In genomic region chr4:46374455-46374854, GRCm38 (mm10) we compare ENCODE assay signal across 8 mouse cellular contexts. TPM values are rescaled to one million over a fixed set of nuclear protein-coding genes. Genes with fewer than 3 reads are reported as not detected.
A peak's percentile ranks its signal among the peaks of the same experiment; 100 is the strongest.
DNase-seq lines count a peak whose midpoint lies in the region; ATAC-seq and TF ChIP-seq lines count a peak whose summit lies in the region.

No protein-coding gene starts in this region.

- H3K4me3 ChIP-seq in bone marrow macrophage, adult 2 months (ENCODE audit: insufficient read depth, low read length) = no peak overlapping the region
- peak overlapping the region; percentile 21 to 36 for H3K4me3 ChIP-seq in heart, embryonic 14.5 days (ENCODE audit: control insufficient read depth in 1 of 2, insufficient read depth in 1 of 2, low read depth in 1 of 2, low read length in 2 of 2)
- peak overlapping the region; percentile 24 for H3K4me3 ChIP-seq in limb, embryonic 11.5 days (ENCODE audit: low read depth, low read length)
- H3K4me3 ChIP-seq in midbrain, postnatal 0 days (ENCODE audit: low read depth, low read length) = peak overlapping the region; percentile 34

- peak overlapping the region; percentile 80 for H3K4me2 ChIP-seq in heart, embryonic 14.5 days (ENCODE audit: low read length)
- peak overlapping the region; percentile 52 for H3K4me2 ChIP-seq in limb, embryonic 11.5 days (ENCODE audit: low read depth, severe bottlenecking)
- peak overlapping the region; percentile 56 for H3K4me2 ChIP-seq in midbrain, postnatal 0 days (ENCODE audit: low read depth, low read length, poor library complexity, severe bottlenecking)

- peaks cover 33% of the 10 kb centered on the region for H3K36me3 ChIP-seq in heart, embryonic 14.5 days (ENCODE audit: control insufficient read depth, insufficient read depth, low read length)
- H3K36me3 ChIP-seq in limb, embryonic 11.5 days (ENCODE audit: control insufficient read depth, insufficient read depth, low read length) = peaks cover 7% of the 10 kb centered on the region; the same call in 1 of the 2 replicates
- H3K36me3 ChIP-seq in midbrain, postnatal 0 days (ENCODE audit: insufficient read depth, low read length) = peaks cover 17% of the 10 kb centered on the region

- no peak for ATAC-seq in heart, embryonic 14.5 days (ENCODE audit: insufficient number of reproducible peaks, insufficient read depth, low FRiP score, low read depth)
- ATAC-seq in limb, embryonic 11.5 days (ENCODE audit: insufficient number of reproducible peaks, low FRiP score, low TSS enrichment, low read depth) = no peak
- 0 out of 2 replicates have a peak, but pooled peaks have one; percentile 27 for ATAC-seq in midbrain, postnatal 0 days (ENCODE audit: low FRiP score)

- H3K27me3 ChIP-seq in heart, embryonic 14.5 days (ENCODE audit: control insufficient read depth, insufficient read depth, low read length) = no peaks in the 10 kb centered on the region
- no peaks in the 10 kb centered on the region for H3K27me3 ChIP-seq in limb, embryonic 11.5 days (ENCODE audit: control insufficient read depth, insufficient read depth, low read length)
- H3K27me3 ChIP-seq in midbrain, postnatal 0 days (ENCODE audit: insufficient read depth, low read length) = no peaks in the 10 kb centered on the region

- TF ChIP-seq POLR2A in bone marrow macrophage, adult 2 months (IDR thresholded peaks at IDR 0.05; ENCODE audit: borderline replicate concordance, low read depth, low read length) = no peak

- peak; percentile 39 to 43 for DNase-seq in cerebellum, adult 18-20 months
- DNase-seq in cerebellum, adult 11-12 months = no peak
- DNase-seq in 416B (ENCODE audit: low read depth) = peak; percentile 66
- DNase-seq in limb, embryonic 11.5 days (ENCODE audit: low spot score) = no peak
- no peak for DNase-seq in midbrain, postnatal 0 days (ENCODE audit: low spot score)
- DNase-seq in right cerebral cortex, postnatal 25 days = no peak

- H3K9me3 ChIP-seq in heart, embryonic 14.5 days (ENCODE audit: control insufficient read depth, low read length) = no peaks in the 10 kb centered on the region
- no peaks in the 10 kb centered on the region for H3K9me3 ChIP-seq in limb, embryonic 11.5 days (ENCODE audit: control insufficient read depth, low read length)
- H3K9me3 ChIP-seq in midbrain, postnatal 0 days (ENCODE audit: low read length) = no peaks in the 10 kb centered on the region

- no peak overlapping the region for H3K27ac ChIP-seq in bone marrow macrophage, adult 2 months (ENCODE audit: insufficient read depth, low read depth, low read length)
- no peak overlapping the region for H3K27ac ChIP-seq in heart, embryonic 14.5 days (replicated peaks in 1 of 2; ENCODE audit: control insufficient read depth in 1 of 2, insufficient read depth in 1 of 2, low read depth in 2 of 2, low read length in 2 of 2)
- H3K27ac ChIP-seq in limb, embryonic 11.5 days (replicated peaks; ENCODE audit: low read depth, low read length) = no peak overlapping the region
- no peak overlapping the region for H3K27ac ChIP-seq in midbrain, postnatal 0 days (ENCODE audit: low read depth, low read length)

- peaks cover 14% of the 10 kb centered on the region for H3K4me1 ChIP-seq in bone marrow macrophage, adult 2 months (ENCODE audit: control insufficient read depth, insufficient read depth, low read length)
- H3K4me1 ChIP-seq in heart, embryonic 14.5 days (ENCODE audit: control insufficient read depth in 2 of 2, insufficient read depth in 2 of 2, low read length in 2 of 2) = peaks cover 6 to 19% of the 10 kb centered on the region in 2 experiments
- 0 out of 2 replicates have a peak, but pooled peaks cover 2% of the 10 kb centered on the region for H3K4me1 ChIP-seq in limb, embryonic 11.5 days (ENCODE audit: control insufficient read depth, insufficient read depth, low read length)
- no peaks in the 10 kb centered on the region for H3K4me1 ChIP-seq in midbrain, postnatal 0 days (ENCODE audit: insufficient read depth, low read length)

- peak overlapping the region; percentile 65; the same call in 1 of the 2 replicates for H3K9ac ChIP-seq in heart, embryonic 14.5 days (ENCODE audit: low read length)
- H3K9ac ChIP-seq in limb, embryonic 11.5 days (ENCODE audit: low read length) = no peak overlapping the region
- H3K9ac ChIP-seq in midbrain, postnatal 0 days (replicated peaks; ENCODE audit: low read length, poor library complexity, severe bottlenecking) = no peak overlapping the region

- WGBS in heart, embryonic 14.5 days = 53% methylated on average over 6 of the region's 6 CpGs
- WGBS in limb, embryonic 11.5 days = 58% methylated on average over 6 of the region's 6 CpGs
- WGBS in midbrain, postnatal 0 days = 56% methylated on average over 6 of the region's 6 CpGs

- TF ChIP-seq CTCF in bone marrow macrophage, adult 2 months (IDR thresholded peaks at IDR 0.05; ENCODE audit: low read depth, low read length) = peak; percentile 62
- TF ChIP-seq CTCF in midbrain, postnatal 0 days (IDR thresholded peaks at IDR 0.05) = peak; percentile 60

RNA-seq across cellular contexts. Expression of gene Trmo, which starts 14.8 kb away (rescaled TPM):
- polyA plus RNA-seq in bone marrow macrophage, adult 2 months (2012; ENCODE audit: insufficient read depth, insufficient read length, missing spikeins) = 4.2 and 5.7 TPM in 2 replicates
- polyA plus RNA-seq in heart, embryonic 14.5 days (2014; fragmentation: Nextera tagmentation; extraction: Ambion mirVana) = 8.0 and 9.1 TPM in 2 replicates
- polyA plus RNA-seq in limb, embryonic 11.5 days (2014; fragmentation: Nextera tagmentation; extraction: Ambion mirVana) = 10.2 and 11.0 TPM in 2 replicates
- total RNA-seq in midbrain, postnatal 0 days (2014; rRNA removed) = 7.8 and 8.8 TPM in 2 replicates
- polyA plus RNA-seq in midbrain, postnatal 0 days (2015; fragmentation: Nextera tagmentation; extraction: Ambion mirVana) = 4.4 and 5.3 TPM in 2 replicates

RNA-seq across cellular contexts. Expression of gene Foxe1, which starts 31.0 kb away (rescaled TPM):
- polyA plus RNA-seq in bone marrow macrophage, adult 2 months (2012; ENCODE audit: insufficient read depth, insufficient read length, missing spikeins) = not detected in 2 replicates
- not detected in 2 replicates for polyA plus RNA-seq in heart, embryonic 14.5 days (2014; fragmentation: Nextera tagmentation; extraction: Ambion mirVana)
- polyA plus RNA-seq in limb, embryonic 11.5 days (2014; fragmentation: Nextera tagmentation; extraction: Ambion mirVana) = not detected in 2 replicates
- total RNA-seq in midbrain, postnatal 0 days (2014; rRNA removed) = not detected in 2 replicates
- not detected in 2 replicates for polyA plus RNA-seq in midbrain, postnatal 0 days (2015; fragmentation: Nextera tagmentation; extraction: Ambion mirVana)

RNA-seq across cellular contexts. Expression of gene Hemgn, which starts 38.9 kb away (rescaled TPM):
- polyA plus RNA-seq in bone marrow macrophage, adult 2 months (2012; ENCODE audit: insufficient read depth, insufficient read length, missing spikeins) = not detected in 2 replicates
- polyA plus RNA-seq in heart, embryonic 14.5 days (2014; fragmentation: Nextera tagmentation; extraction: Ambion mirVana) = 0.50 and 1.3 TPM in 2 replicates
- 13.5 and 13.9 TPM in 2 replicates for polyA plus RNA-seq in limb, embryonic 11.5 days (2014; fragmentation: Nextera tagmentation; extraction: Ambion mirVana)
- total RNA-seq in midbrain, postnatal 0 days (2014; rRNA removed) = not detected in 2 replicates
- polyA plus RNA-seq in midbrain, postnatal 0 days (2015; fragmentation: Nextera tagmentation; extraction: Ambion mirVana) = not detected in 2 replicates

Comparison
In these comparisons a context has a peak if more than half of its experiments do, and no peak if none do; other contexts are left out.
1. DNase-seq: peak in cerebellum, adult 18-20 months (2 of 2) and 416B (single experiment); none in cerebellum, adult 11-12 months (single experiment), limb, embryonic 11.5 days (single experiment), midbrain, postnatal 0 days (single experiment) and right cerebral cortex, postnatal 25 days (single experiment).
2. Peak in every context shown above with its lines, with median percentiles within 50 percentile points of each other: H3K4me2 ChIP-seq.